Mouse (Mus musculus) hindbrain, embryonic 10.5 days (tissue): ENCODE data around the gene Irak3. TPM values are rescaled to one million over a fixed set of nuclear protein-coding genes. Genes with fewer than 3 reads are reported as not detected.

ENCODE experiments used
- DNase-seq: peaks from one replicate; pipeline ENCODE4 v3.0.0-alpha.2; 2017; ENCODE audit warnings: low spot score
- H3K27ac ChIP-seq: fragments of 300-500 bp; sonication (generic); 2 replicates; pipeline ENCODE4 v1.5.1; 2016; ENCODE audit warnings: mild to moderate bottlenecking, moderate library complexity
- H3K27me3 ChIP-seq: fragments of 300-500 bp; sonication (generic); 2 replicates; pipeline ENCODE4 v1.6.1; 2016; ENCODE audit warnings: mild to moderate bottlenecking; ENCODE audit not compliant: poor library complexity, insufficient read depth, severe bottlenecking
- H3K36me3 ChIP-seq: fragments of 300-500 bp; sonication (generic); 2 replicates; pipeline ENCODE4 v1.6.1; 2016; ENCODE audit warnings: mild to moderate bottlenecking, moderate library complexity
- H3K4me1 ChIP-seq: fragments of 300-500 bp; sonication (generic); replicated peaks from 2 replicates; pipeline ENCODE4 v1.6.1; 2016; ENCODE audit warnings: mild to moderate bottlenecking
- H3K4me3 ChIP-seq: fragments of 300-500 bp; sonication (generic); 2 replicates; pipeline ENCODE4 v1.5.1; 2016; ENCODE audit warnings: mild to moderate bottlenecking, moderate library complexity
- H3K9me3 ChIP-seq: fragments of 300-500 bp; sonication (generic); 2 replicates; pipeline ENCODE4 v1.6.1; 2016; ENCODE audit warnings: mild to moderate bottlenecking, moderate library complexity
- WGBS: fragments of 180-500 bp; shearing (Covaris S2); methylation state at CpG from one replicate; pipeline ENCODE4 v1.1.7; 2016; 5-methylcytosine and 5-hydroxymethylcytosine counted together
- polyA plus RNA-seq: library from polyadenylated mRNA; unstranded; fragments of >200 nt; fragmentation: Nextera tagmentation; extraction: Ambion mirVana; gene quantifications from 2 replicates; pipeline ENCODE4 v1.2.1, GENCODE M21; 2016

Irak3 gene
- polyA plus RNA-seq: 0.99 and 1.1 TPM in 2 replicates

GRCm38 (mm10) chr10:120201961-120202402 lies at the start of gene Irak3:
Irak3 (minus strand) TSS chr10:120202130.
- Histone ChIP-seq H3K9me3 (no peaks in the 10 kb centered on the region), H3K27me3 (peaks cover 49% of the 10 kb centered on the region)
- WGBS: 2% methylated on average over 13 of the region's 13 CpGs

GRCm38 (mm10) chr10:120250911-120251683 lies 49.2 kb upstream of the Irak3 start:
- Histone ChIP-seq H3K4me1 (peaks cover 13% of the 10 kb centered on the region), H3K4me3 (no peak overlapping the region), H3K27ac (no peak overlapping the region), H3K9me3 (no peaks in the 10 kb centered on the region), H3K27me3 (no peaks in the 10 kb centered on the region), H3K36me3 (no peaks in the 10 kb centered on the region)
- DNase-seq: no peak
- WGBS: 67% methylated on average over 11 of the region's 11 CpGs

More at GRCm38 (mm10) chr10:120201961-120202402, at the start of gene Irak3:
- peak within 1 kb of the TSS; percentile 80 for H3K27ac ChIP-seq
- H3K4me1 ChIP-seq: peaks cover 9% of the 10 kb centered on the region; the same call in 1 of the 2 replicates
- peak; percentile 85 for DNase-seq
- H3K36me3 ChIP-seq: no peaks in the 10 kb centered on the region
- H3K4me3 ChIP-seq: peak within 1 kb of the TSS; percentile 66

GRCm38 (mm10) chr10:120246994-120247750 lies 45.2 kb upstream of the Irak3 start:
- WGBS: 49% methylated on average over 9 of the region's 9 CpGs
- no peak overlapping the region for H3K4me3 ChIP-seq
- peak; percentile 50 for DNase-seq
- H3K27me3 ChIP-seq: no peaks in the 10 kb centered on the region
- no peaks in the 10 kb centered on the region for H3K36me3 ChIP-seq
- no peaks in the 10 kb centered on the region for H3K9me3 ChIP-seq
- H3K4me1 ChIP-seq: peaks cover 17% of the 10 kb centered on the region
- H3K27ac ChIP-seq: peak overlapping the region; percentile 53

- H3K4me3 ChIP-seq: no peak overlapping the region
- H3K36me3 ChIP-seq: no peaks in the 10 kb centered on the region
- 88% methylated on average over 5 of the region's 5 CpGs for WGBS
- H3K4me1 ChIP-seq: peaks cover 17% of the 10 kb centered on the region
- no peak for DNase-seq
- H3K27me3 ChIP-seq: no peaks in the 10 kb centered on the region
- no peak overlapping the region for H3K27ac ChIP-seq
- no peaks in the 10 kb centered on the region for H3K9me3 ChIP-seq
These were observed 43.8 kb upstream of the Irak3 start for GRCm38 (mm10) chr10:120245681-120246080.

- H3K4me1 ChIP-seq: peaks cover 18% of the 10 kb centered on the region
- 57% methylated on average over 6 of the region's 6 CpGs for WGBS
These were observed 40.5 kb upstream of the Irak3 start for GRCm38 (mm10) chr10:120242421-120242820.

GRCm38 (mm10) chr10:120239476-120239875 lies 37.5 kb upstream of the Irak3 start:
- peaks cover 11% of the 10 kb centered on the region; the same call in 1 of the 2 replicates for H3K4me1 ChIP-seq
- H3K4me3 ChIP-seq: no peak overlapping the region
- no peaks in the 10 kb centered on the region for H3K27me3 ChIP-seq
- H3K9me3 ChIP-seq: no peaks in the 10 kb centered on the region
- 56% methylated on average over 6 of the region's 6 CpGs for WGBS
- no peak overlapping the region for H3K27ac ChIP-seq
- no peak for DNase-seq
- H3K36me3 ChIP-seq: no peaks in the 10 kb centered on the region

More at GRCm38 (mm10) chr10:120242421-120242820, 40.5 kb upstream of the Irak3 start:
- Histone ChIP-seq H3K9me3 (no peaks in the 10 kb centered on the region), H3K27me3 (no peaks in the 10 kb centered on the region), H3K36me3 (no peaks in the 10 kb centered on the region), H3K4me3 (no peak overlapping the region), H3K27ac (no peak overlapping the region)
- DNase-seq: peak; percentile 32

GRCm38 (mm10) chr10:120238241-120238640 lies 36.3 kb upstream of the Irak3 start:
- Histone ChIP-seq H3K27me3 (no peaks in the 10 kb centered on the region), H3K9me3 (no peaks in the 10 kb centered on the region), H3K27ac (no peak overlapping the region), H3K4me3 (no peak overlapping the region), H3K4me1 (peaks cover 10% of the 10 kb centered on the region; the same call in 1 of the 2 replicates), H3K36me3 (no peaks in the 10 kb centered on the region)
- WGBS: 89% methylated on average over 8 of the region's 8 CpGs
- DNase-seq: no peak

- 86% methylated on average over 9 of the region's 9 CpGs for WGBS
- DNase-seq: no peak
- Histone ChIP-seq H3K27ac (no peak overlapping the region), H3K27me3 (no peaks in the 10 kb centered on the region), H3K9me3 (no peaks in the 10 kb centered on the region), H3K4me3 (no peak overlapping the region), H3K36me3 (peaks cover 11% of the 10 kb centered on the region; the same call in 1 of the 2 replicates), H3K4me1 (0 out of 2 replicates have a peak, but pooled peaks cover 3% of the 10 kb centered on the region)
These were observed 34.9 kb upstream of the Irak3 start for GRCm38 (mm10) chr10:120236855-120237254.

- 33% methylated on average over 18 of the region's 18 CpGs for WGBS
- H3K4me1 ChIP-seq: no peaks in the 10 kb centered on the region
- H3K4me3 ChIP-seq: no peak overlapping the region
- peak; percentile 62 for DNase-seq
- no peaks in the 10 kb centered on the region for H3K27me3 ChIP-seq
- H3K9me3 ChIP-seq: no peaks in the 10 kb centered on the region
- H3K36me3 ChIP-seq: peaks cover 38% of the 10 kb centered on the region
- no peak overlapping the region for H3K27ac ChIP-seq
These were observed 31.9 kb upstream of the Irak3 start for GRCm38 (mm10) chr10:120233655-120234367.

- H3K9me3 ChIP-seq: no peaks in the 10 kb centered on the region
- no peak overlapping the region for H3K4me3 ChIP-seq
- H3K27me3 ChIP-seq: no peaks in the 10 kb centered on the region
- peak; percentile 60 for DNase-seq
- H3K27ac ChIP-seq: no peak overlapping the region
- peaks cover 46% of the 10 kb centered on the region for H3K36me3 ChIP-seq
- peaks cover 12% of the 10 kb centered on the region for H3K4me1 ChIP-seq
- WGBS: 34% methylated on average over 5 of the region's 5 CpGs
These were observed 29.8 kb upstream of the Irak3 start for GRCm38 (mm10) chr10:120231718-120232117.

GRCm38 (mm10) chr10:120226871-120227661 lies 25.1 kb upstream of the Irak3 start, which contains the start of gene Llph:
Llph (plus strand) TSS chr10:120227070.
- H3K27ac ChIP-seq: peak within 1 kb of the TSS; percentile 91
- WGBS: under 1% methylated on average over 57 of the region's 57 CpGs

GRCm38 (mm10) chr10:120220776-120221175 lies 18.8 kb upstream of the Irak3 start:
- DNase-seq: no peak
- WGBS: 88% methylated on average over 7 of the region's 7 CpGs
- Histone ChIP-seq H3K4me3 (no peak overlapping the region), H3K27ac (no peak overlapping the region), H3K27me3 (no peaks in the 10 kb centered on the region), H3K4me1 (no peaks in the 10 kb centered on the region), H3K36me3 (peaks cover 44% of the 10 kb centered on the region), H3K9me3 (no peaks in the 10 kb centered on the region)

More at GRCm38 (mm10) chr10:120226871-120227661, 25.1 kb upstream of the Irak3 start, which contains the start of gene Llph:
- Histone ChIP-seq H3K27me3 (no peaks in the 10 kb centered on the region), H3K9me3 (no peaks in the 10 kb centered on the region), H3K36me3 (peaks cover 44% of the 10 kb centered on the region), H3K4me3 (peak within 1 kb of the TSS; percentile 100), H3K4me1 (peaks cover 16% of the 10 kb centered on the region)
- DNase-seq: peak; percentile 87
